In genomic region chr12:108265831-108266619, GRCm38 (mm10) we compare ENCODE assay signal across 7 mouse cellular contexts. TPM values are rescaled to one million over a fixed set of nuclear protein-coding genes. Genes with fewer than 3 reads are reported as not detected.
DNase-seq lines count a peak whose midpoint lies in the region; ATAC-seq and TF ChIP-seq lines count a peak whose summit lies in the region.

No protein-coding gene starts in this region.

- no peak overlapping the region for H3K27ac ChIP-seq in ES-E14 (ENCODE audit: insufficient read depth, low read depth, low read length, poor library complexity, severe bottlenecking)
- H3K27ac ChIP-seq in forebrain, embryonic 16.5 days (ENCODE audit: low read length) = peak overlapping the region; percentile 62
- peak overlapping the region; percentile 47 for H3K27ac ChIP-seq in intestine, embryonic 14.5 days (ENCODE audit: low read depth)
- H3K27ac ChIP-seq in small intestine, adult 2 months (ENCODE audit: insufficient read depth, low read depth, low read length) = peak overlapping the region; percentile 63

- ATAC-seq in forebrain, embryonic 16.5 days = peak; percentile 81
- ATAC-seq in intestine, embryonic 14.5 days (replicated peaks; ENCODE audit: low FRiP score, low TSS enrichment, low read depth) = peak; percentile 50; the same call in 1 of the 2 replicates

- no peaks in the 10 kb centered on the region for H3K9me3 ChIP-seq in ES-E14 (ENCODE audit: control insufficient read depth, insufficient read depth, low read depth, low read length)
- H3K9me3 ChIP-seq in forebrain, embryonic 16.5 days (ENCODE audit: control insufficient read depth, low read length) = no peaks in the 10 kb centered on the region
- H3K9me3 ChIP-seq in intestine, embryonic 14.5 days (ENCODE audit: control insufficient read depth, low read length) = no peaks in the 10 kb centered on the region

- 8% methylated on average over 27 of the region's 27 CpGs for WGBS in forebrain, embryonic 16.5 days
- WGBS in intestine, embryonic 14.5 days = 33% methylated on average over 27 of the region's 27 CpGs
- WGBS in small intestine, adult 2 months = 28% methylated on average over 27 of the region's 27 CpGs

- 0 out of 4 replicates have a peak overlapping the region, but pooled peaks of 1 of the 2 experiments have one; percentile 9 for H3K4me3 ChIP-seq in ES-E14 (ENCODE audit: insufficient read depth in 1 of 2, low read depth in 1 of 2, low read length in 2 of 2, poor library complexity in 1 of 2, severe bottlenecking in 1 of 2)
- H3K4me3 ChIP-seq in forebrain, embryonic 16.5 days (replicated peaks; ENCODE audit: low read length) = peak overlapping the region; percentile 21
- H3K4me3 ChIP-seq in intestine, embryonic 14.5 days (ENCODE audit: low read depth, low read length) = no peak overlapping the region
- H3K4me3 ChIP-seq in small intestine, adult 2 months (ENCODE audit: low read depth, low read length) = peak overlapping the region; percentile 17

- TF ChIP-seq POLR2A in small intestine, adult 2 months (IDR thresholded peaks at IDR 0.05; ENCODE audit: low read depth, low read length) = no peak

- peak overlapping the region; percentile 28; the same call in 1 of the 2 replicates for H3K9ac ChIP-seq in ES-E14 (ENCODE audit: insufficient read depth, low read depth, low read length, poor library complexity, severe bottlenecking)
- peak overlapping the region; percentile 67 for H3K9ac ChIP-seq in forebrain, embryonic 16.5 days (replicated peaks; ENCODE audit: low read depth, low read length)
- H3K9ac ChIP-seq in intestine, embryonic 14.5 days (ENCODE audit: low read length) = no peak overlapping the region

- no peaks in the 10 kb centered on the region for H3K27me3 ChIP-seq in forebrain, embryonic 16.5 days (replicated peaks; ENCODE audit: control insufficient read depth, insufficient read depth, low read length)
- no peaks in the 10 kb centered on the region for H3K27me3 ChIP-seq in intestine, embryonic 14.5 days (replicated peaks; ENCODE audit: control insufficient read depth, insufficient read depth, low read length)
- no peaks in the 10 kb centered on the region for H3K27me3 ChIP-seq in small intestine, adult 2 months (ENCODE audit: control insufficient read depth, insufficient read depth, low read length)

- in situ Hi-C loops in ES-E14 (cut with MboI; ENCODE audit: low sequenced_read_pairs in 2 of 2, unreplicated experiment in 2 of 2) = no loop called here

- H3K4me2 ChIP-seq in forebrain, embryonic 16.5 days (ENCODE audit: low read length) = peak overlapping the region; percentile 57
- peak overlapping the region; percentile 22; the same call in 1 of the 2 replicates for H3K4me2 ChIP-seq in intestine, embryonic 14.5 days (ENCODE audit: low read length)

- no peaks in the 10 kb centered on the region for H3K36me3 ChIP-seq in ES-E14 (ENCODE audit: control insufficient read depth, insufficient read depth, low read length, poor library complexity, severe bottlenecking)
- H3K36me3 ChIP-seq in forebrain, embryonic 16.5 days (ENCODE audit: control insufficient read depth, insufficient read depth) = no peaks in the 10 kb centered on the region
- H3K36me3 ChIP-seq in intestine, embryonic 14.5 days (ENCODE audit: control insufficient read depth, insufficient read depth, low read length) = no peaks in the 10 kb centered on the region
- no peaks in the 10 kb centered on the region for H3K36me3 ChIP-seq in small intestine, adult 2 months (ENCODE audit: control insufficient read depth, insufficient read depth, low read length)

- no peak for DNase-seq in ES-E14 (ENCODE audit: low read depth, low spot score)
- peak; percentile 85 for DNase-seq in brain, adult 2 months (ENCODE audit: low read depth, low spot score)
- no peak for DNase-seq in intestine, embryonic 14.5 days (ENCODE audit: low spot score)
- peak; percentile 68 for DNase-seq in lung, postnatal 36 days
- no peak for DNase-seq in frontal cortex, postnatal 14 days (ENCODE audit: low spot score in 2 of 2)

- H3K4me1 ChIP-seq in ES-E14 (ENCODE audit: control insufficient read depth in 2 of 2, insufficient read depth in 2 of 2, low read length in 2 of 2, poor library complexity in 1 of 2) = peaks cover 0 to 21% of the 10 kb centered on the region in 2 experiments; a peak in 2 of 4 replicates
- peaks cover 60% of the 10 kb centered on the region for H3K4me1 ChIP-seq in forebrain, embryonic 16.5 days (replicated peaks; ENCODE audit: control insufficient read depth, insufficient read depth, low read length)
- peaks cover 25% of the 10 kb centered on the region for H3K4me1 ChIP-seq in intestine, embryonic 14.5 days (replicated peaks; ENCODE audit: control insufficient read depth, insufficient read depth, low read length)
- peaks cover 68% of the 10 kb centered on the region for H3K4me1 ChIP-seq in small intestine, adult 2 months (ENCODE audit: control insufficient read depth, insufficient read depth, insufficient read length, low read length)

- TF ChIP-seq CTCF in small intestine, adult 2 months (IDR thresholded peaks at IDR 0.05; ENCODE audit: extremely low read depth, insufficient read length, insufficient replicate concordance, low read depth, low read length) = no peak

TF ChIP-seq in ES-E14, 5 proteins besides CTCF, POLR2A, EP300 and RAD21:
- TF ChIP-seq ZC3H11A (IDR thresholded peaks at IDR 0.05; ENCODE audit: borderline replicate concordance, low read depth, low read length) (no peak), MAFK (IDR thresholded peaks at IDR 0.05; ENCODE audit: insufficient read depth, low read depth, low read length) (no peak), ZNF384 (IDR thresholded peaks at IDR 0.05; ENCODE audit: low read depth, low read length) (no peak), CHD2 (IDR thresholded peaks at IDR 0.05; ENCODE audit: low read depth, low read length) (no peak), HCFC1 (IDR thresholded peaks at IDR 0.05; ENCODE audit: borderline replicate concordance, insufficient read depth, low read length) (no peak)

RNA-seq across cellular contexts. Expression of gene Ccdc85c, which starts 9.2 kb away (rescaled TPM):
- 21.9 and 24.4 TPM in 2 replicates for total RNA-seq in ES-E14 (2012; rRNA removed)
- 12.0 and 12.9 TPM in 2 replicates for polyA plus RNA-seq in forebrain, embryonic 16.5 days (2015; fragmentation: Nextera tagmentation; extraction: Ambion mirVana)
- 10.9 and 11.2 TPM in 2 replicates for polyA plus RNA-seq in intestine, embryonic 14.5 days (2014; fragmentation: Nextera tagmentation; extraction: Ambion mirVana)
- 58.8 and 100 TPM in 2 replicates for polyA plus RNA-seq in small intestine, adult 2 months (2012; rRNA removed)

RNA-seq across cellular contexts. Expression of gene Hhipl1, which starts 40.0 kb away (rescaled TPM):
- total RNA-seq in ES-E14 (2012; rRNA removed) = 0.53 and 1.0 TPM in 2 replicates
- polyA plus RNA-seq in forebrain, embryonic 16.5 days (2015; fragmentation: Nextera tagmentation; extraction: Ambion mirVana) = 1.6 and 2.3 TPM in 2 replicates
- polyA plus RNA-seq in intestine, embryonic 14.5 days (2014; fragmentation: Nextera tagmentation; extraction: Ambion mirVana) = 0.28 and 0.67 TPM in 2 replicates
- polyA plus RNA-seq in small intestine, adult 2 months (2012; rRNA removed) = 0.76 and 1.1 TPM in 2 replicates

Comparison
In these comparisons a context has a peak if more than half of its experiments do, and no peak if none do; other contexts are left out.
1. DNase-seq: peak in brain, adult 2 months (single experiment) and lung, postnatal 36 days (single experiment); none in ES-E14 (single experiment), intestine, embryonic 14.5 days (single experiment) and frontal cortex, postnatal 14 days (0 of 2).